Mouse (Mus musculus): ENCODE results near the gene Ttc27. TPM values are rescaled to one million over a fixed set of nuclear protein-coding genes. Genes with fewer than 3 reads are reported as not detected.

Gene Ttc27
- total and polyA plus RNA-seq, 3 experiments: 52.9 to 92.9 (median 70.3) TPM

GRCm38 (mm10) chr17:74866565-74867507, 149.3 kb downstream of the Ttc27 start:
- H3K9ac ChIP-seq (ENCODE audit: insufficient read depth, low read depth): no peak overlapping the region
- TF ChIP-seq TCF12 (IDR thresholded peaks at IDR 0.05; ENCODE audit: low read depth, low read length): no peak
- no peak for TF ChIP-seq GABPA (IDR thresholded peaks at IDR 0.05; ENCODE audit: insufficient replicate concordance, low read depth, low read length)
- TF ChIP-seq RAD21 (IDR thresholded peaks at IDR 0.05; ENCODE audit: low read depth, low read length): no peak
- no peak for TF ChIP-seq SIN3A (IDR thresholded peaks at IDR 0.05; ENCODE audit: low read length)
- no peak for TF ChIP-seq E2F4 (IDR thresholded peaks at IDR 0.05; ENCODE audit: insufficient replicate concordance, low read depth, low read length)
- no peak for TF ChIP-seq UBTF (IDR thresholded peaks at IDR 0.05; ENCODE audit: low read depth, low read length)
- no peak for TF ChIP-seq ZNF384 (IDR thresholded peaks at IDR 0.05; ENCODE audit: low read depth, low read length)
- no peak for TF ChIP-seq POLR2A (IDR thresholded peaks at IDR 0.05; ENCODE audit: low read depth, low read length)
- TF ChIP-seq CHD1 (IDR thresholded peaks at IDR 0.05; ENCODE audit: low read depth, low read length): no peak
- TF ChIP-seq MAX (IDR thresholded peaks at IDR 0.05; ENCODE audit: low read length): no peak
- no peak for TF ChIP-seq USF2 (conservative IDR thresholded peaks at IDR 0.05; ENCODE audit: low read depth, low read length)
- no peak for TF ChIP-seq NRF1 (IDR thresholded peaks at IDR 0.05; ENCODE audit: low read depth, low read length)
- in situ Hi-C loops (cut with MboI; ENCODE audit: low pct_ligation_motif_present, low pct_unique_long_range_greater_than_20kb, low sequenced_read_pairs) (no loop called here), dilution Hi-C loops (cut with MboI; ENCODE audit: extremely low pct_ligation_motif_present, extremely low pct_unique_long_range_greater_than_20kb, low sequenced_read_pairs) (no loop called here)
- no peak overlapping the region for H3K27ac ChIP-seq (ENCODE audit: insufficient read depth, low read depth)
- H3K9me3 ChIP-seq (replicated peaks; ENCODE audit: low read length): no peaks in the 10 kb centered on the region
- H3K4me1 ChIP-seq (ENCODE audit: control insufficient read depth in 1 of 2, insufficient read depth in 2 of 2): peaks cover 4 to 56% of the 10 kb centered on the region in 2 experiments; a peak in 3 of 4 replicates
- no peaks in the 10 kb centered on the region for H3K79me2 ChIP-seq (replicated peaks; ENCODE audit: control insufficient read depth, extremely low read depth, insufficient read depth, poor library complexity, severe bottlenecking)
- H3K4me2 ChIP-seq (ENCODE audit: insufficient read depth, low read depth, poor library complexity, severe bottlenecking): no peak overlapping the region
- no peak overlapping the region for H3K4me3 ChIP-seq (replicated peaks in 1 of 3; ENCODE audit: low read depth in 2 of 3, low read length in 2 of 3, poor library complexity in 1 of 3)
- no peaks in the 10 kb centered on the region for H3K27me3 ChIP-seq (replicated peaks)
- DNase-seq (ENCODE audit: extremely low read depth): no peak
- peaks cover 15 to 36% of the 10 kb centered on the region in 2 experiments for H3K36me3 ChIP-seq (replicated peaks in 1 of 2; ENCODE audit: control insufficient read depth in 1 of 2, insufficient read depth in 1 of 2, low read length in 1 of 2)

GRCm38 (mm10) chr17:74868185-74868907, 150.8 kb downstream of the Ttc27 start:
- no peaks in the 10 kb centered on the region for H3K79me2 ChIP-seq (replicated peaks; ENCODE audit: control insufficient read depth, extremely low read depth, insufficient read depth, poor library complexity, severe bottlenecking)
- peaks cover 6 to 21% of the 10 kb centered on the region in 2 experiments for H3K36me3 ChIP-seq (replicated peaks in 1 of 2; ENCODE audit: control insufficient read depth in 1 of 2, insufficient read depth in 1 of 2, low read length in 1 of 2)
- no peak overlapping the region for H3K4me3 ChIP-seq (replicated peaks in 1 of 3; ENCODE audit: low read depth in 2 of 3, low read length in 2 of 3, poor library complexity in 1 of 3)
- no peaks in the 10 kb centered on the region for H3K27me3 ChIP-seq (replicated peaks)
- dilution Hi-C loops (cut with MboI; ENCODE audit: extremely low pct_ligation_motif_present, extremely low pct_unique_long_range_greater_than_20kb, low sequenced_read_pairs): no loop called here
- no peak overlapping the region for H3K4me2 ChIP-seq (ENCODE audit: insufficient read depth, low read depth, poor library complexity, severe bottlenecking)
- TF ChIP-seq PAX5 (IDR thresholded peaks at IDR 0.05; ENCODE audit: low read length) (no peak), BHLHE40 (IDR thresholded peaks at IDR 0.05; ENCODE audit: low read depth, low read length) (no peak), JUND (conservative IDR thresholded peaks at IDR 0.05; ENCODE audit: low read depth, low read length) (no peak), ZC3H11A (IDR thresholded peaks at IDR 0.05; ENCODE audit: low read depth, low read length) (no peak), MEF2A (IDR thresholded peaks at IDR 0.05; ENCODE audit: borderline replicate concordance, low read depth, low read length) (no peak), KAT2A (IDR thresholded peaks at IDR 0.05; ENCODE audit: insufficient replicate concordance, low read length) (no peak), MYC (IDR thresholded peaks at IDR 0.05; ENCODE audit: low read depth, low read length) (no peak), NELFE (IDR thresholded peaks at IDR 0.05; ENCODE audit: low read depth, low read length) (no peak), ZMIZ1 (IDR thresholded peaks at IDR 0.05; ENCODE audit: low read depth, low read length) (no peak), RAD21 (IDR thresholded peaks at IDR 0.05; ENCODE audit: low read depth, low read length) (no peak), NRF1 (IDR thresholded peaks at IDR 0.05; ENCODE audit: low read depth, low read length) (no peak), POLR2AphosphoS2 (IDR thresholded peaks at IDR 0.05; ENCODE audit: low read depth, low read length) (no peak)
- no peak for DNase-seq (ENCODE audit: extremely low read depth)
- H3K9me3 ChIP-seq (replicated peaks; ENCODE audit: low read length): no peaks in the 10 kb centered on the region
- peaks cover 4 to 41% of the 10 kb centered on the region in 2 experiments; a peak in 3 of 4 replicates for H3K4me1 ChIP-seq (ENCODE audit: control insufficient read depth in 1 of 2, insufficient read depth in 2 of 2)
- H3K27ac ChIP-seq (ENCODE audit: insufficient read depth, low read depth): no peak overlapping the region
- in situ Hi-C loops (cut with MboI; ENCODE audit: low pct_ligation_motif_present, low pct_unique_long_range_greater_than_20kb, low sequenced_read_pairs): no loop called here
- H3K9ac ChIP-seq (ENCODE audit: insufficient read depth, low read depth): no peak overlapping the region

Data from CH12.LX (cell line).